Mouse (Mus musculus) CH12.LX (cell line): ENCODE measurements around the gene Krtap11-1.

Experiments
- EP300 ChIP-seq: IDR thresholded peaks from 2 replicates; pipeline ENCODE4 v1.6.1; 2011; ENCODE audit warnings: low read length, improper control_type of control experiment
- POLR2A ChIP-seq: IDR thresholded peaks from 2 replicates; pipeline ENCODE4 v1.6.1; 2011; ENCODE audit warnings: low read depth, mild to moderate bottlenecking, improper control_type of control experiment, low read length

DNA sequence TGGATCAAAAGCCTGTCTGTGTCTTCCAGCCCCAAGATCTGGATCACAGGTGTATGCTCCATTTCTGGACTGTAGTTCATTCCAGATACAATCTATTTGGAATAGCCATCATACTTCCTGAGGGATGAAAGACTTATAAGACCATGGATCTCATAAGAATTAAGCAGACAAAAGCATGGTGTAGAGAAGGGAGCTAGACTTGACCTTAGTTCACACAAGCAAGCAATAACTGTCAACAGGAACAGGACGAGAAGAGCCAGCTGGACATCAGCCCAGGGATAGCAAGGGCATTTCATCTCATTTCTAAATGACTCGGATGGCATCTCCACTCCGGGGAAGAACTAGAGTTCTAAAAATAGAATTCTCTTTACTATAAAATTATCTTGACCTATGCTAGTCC lies 46.3 kb upstream of the Krtap11-1 start:
- TF ChIP-seq EP300 (no peak), POLR2A (no peak)
